Mouse (Mus musculus) kidney, adult 2 months (tissue): Measurements from ENCODE around the gene Agl.

Experiments used
- CTCF ChIP-seq: fragments of 200-500 bp; conservative IDR thresholded peaks from 2 replicates; pipeline ENCODE4 v1.5.1; 2011; ENCODE audit warnings: low read depth, mild to moderate bottlenecking, control low read depth, low read length, moderate library complexity, mixed read lengths; ENCODE audit not compliant: insufficient read depth, insufficient read length
- POLR2A ChIP-seq: fragments of 200-500 bp; IDR thresholded peaks from one replicate; pipeline ENCODE4 v1.6.1; 2011; ENCODE audit warnings: low read depth, low read length, control low read depth

DNA sequence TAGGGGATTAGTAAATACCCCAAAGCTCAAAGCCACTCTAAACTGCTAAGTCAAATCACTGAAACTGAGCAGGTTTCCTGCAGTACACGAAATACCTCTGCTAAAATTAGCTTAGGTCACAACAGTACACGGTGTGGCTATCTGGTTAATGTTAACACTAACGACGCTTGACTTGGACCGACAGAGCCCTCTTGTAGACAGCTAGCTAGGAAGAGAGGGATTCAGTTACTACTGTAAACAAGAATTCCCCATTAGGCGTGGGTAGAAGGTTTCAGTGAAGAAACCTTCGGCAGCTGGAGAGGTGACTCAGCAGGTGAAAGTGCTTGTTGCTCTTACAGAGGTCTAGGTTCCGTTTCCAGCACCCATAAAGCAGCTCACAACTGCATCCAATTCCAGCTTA is 6.2 kb downstream of the Agl start:
- no peak for TF ChIP-seq POLR2A
- TF ChIP-seq CTCF: no peak
